Mouse (Mus musculus) forebrain, postnatal 0 days (tissue): ENCODE data around the gene Aebp2. TPM values are rescaled to one million over a fixed set of nuclear protein-coding genes. Genes with fewer than 3 reads are reported as not detected.

Source experiments
- ATAC-seq: fragments of 200-750 bp; cut with Nextera tagmentation; 2 replicates; pipeline ENCODE4 v1.8.0; 2017; ENCODE audit warnings: mild to moderate bottlenecking, moderate library complexity
- DNase-seq: peaks from one replicate; pipeline ENCODE4 v3.0.0-alpha.2; 2015
- H3K27ac ChIP-seq: fragments of 300-500 bp; sonication (generic); 2 replicates; pipeline ENCODE4 v1.5.1; 2014; ENCODE audit warnings: low read depth, mild to moderate bottlenecking, antibody characterized with exemption, low read length, moderate library complexity, mixed read lengths
- H3K27me3 ChIP-seq: fragments of 300-500 bp; sonication (generic); 2 replicates; pipeline ENCODE4 v1.6.1; 2014; ENCODE audit warnings: mild to moderate bottlenecking, low read length, mixed read lengths; ENCODE audit not compliant: insufficient read depth
- H3K36me3 ChIP-seq: fragments of 300-500 bp; sonication (generic); 2 replicates; pipeline ENCODE4 v1.6.1; 2014; ENCODE audit warnings: mild to moderate bottlenecking, moderate library complexity; ENCODE audit not compliant: insufficient read depth
- H3K4me1 ChIP-seq: fragments of 300-500 bp; sonication (generic); 2 replicates; pipeline ENCODE4 v1.6.1; 2014; ENCODE audit warnings: antibody characterized with exemption; ENCODE audit not compliant: insufficient read depth
- H3K4me2 ChIP-seq: fragments of 300-500 bp; sonication (generic); 2 replicates; pipeline ENCODE4 v1.6.1; 2014; ENCODE audit warnings: low read depth, mild to moderate bottlenecking, moderate library complexity
- H3K4me3 ChIP-seq: fragments of 300-500 bp; sonication (generic); 2 replicates; pipeline ENCODE4 v1.5.1; 2014; ENCODE audit warnings: low read depth, low read length, mixed read lengths
- H3K9ac ChIP-seq: fragments of 300-500 bp; sonication (generic); 2 replicates; pipeline ENCODE4 v1.6.1; 2014; ENCODE audit warnings: mild to moderate bottlenecking
- H3K9me3 ChIP-seq: fragments of 300-500 bp; sonication (generic); 2 replicates; pipeline ENCODE4 v1.6.1; 2016; ENCODE audit warnings: low read length
- CTCF ChIP-seq: sonication (generic); IDR thresholded peaks from 2 replicates; pipeline ENCODE4 v1.5.1; 2016; ENCODE audit warnings: antibody characterized with exemption, control low read depth, low read depth
- WGBS: fragments of 180-500 bp; shearing (Covaris S2); extraction: QIAGEN DNeasy Blood & Tissue Kit; methylation state at CpG from one replicate; pipeline ENCODE4 v1.1.7; 2014; 5-methylcytosine and 5-hydroxymethylcytosine counted together
- polyA plus RNA-seq: library from polyadenylated mRNA; unstranded; fragments of >200 nt; fragmentation: Nextera tagmentation; extraction: Ambion mirVana; gene quantifications from 2 replicates; pipeline ENCODE4 v1.2.1, GENCODE M21; 2015
- total RNA-seq: library from RNA; depleted of rRNA; stranded (reverse); fragments of >200 nt; gene quantifications from 2 replicates; pipeline ENCODE4 v1.2.3, GENCODE M21; 2014

Gene Aebp2
- total and polyA plus RNA-seq, 2 experiments from 2014 or later, result 4.0 to 34.6 TPM

GRCm38 (mm10) chr6:140678658-140679271, 56.3 kb downstream of the Aebp2 start:
- no peaks in the 10 kb centered on the region for H3K9me3 ChIP-seq
- H3K36me3 ChIP-seq, result no peaks in the 10 kb centered on the region
- no peak overlapping the region for H3K9ac ChIP-seq
- no peak for TF ChIP-seq CTCF
- H3K27me3 ChIP-seq, result no peaks in the 10 kb centered on the region
- no peak overlapping the region for H3K27ac ChIP-seq
- WGBS, result 12% methylated on average over 15 of the region's 15 CpGs
- H3K4me3 ChIP-seq, result no peak overlapping the region
- ATAC-seq (peak; percentile 91), DNase-seq (peak; percentile 78)
- peaks cover 7% of the 10 kb centered on the region; the same call in 1 of the 2 replicates for H3K4me1 ChIP-seq
- H3K4me2 ChIP-seq, result 0 out of 2 replicates have a peak overlapping the region, but pooled peaks have one; percentile 2

- TF ChIP-seq CTCF, result no peak
- Histone ChIP-seq H3K4me3 (no peak overlapping the region), H3K4me2 (no peak overlapping the region), H3K9ac (no peak overlapping the region), H3K27ac (no peak overlapping the region), H3K9me3 (no peaks in the 10 kb centered on the region), H3K27me3 (no peaks in the 10 kb centered on the region), H3K4me1 (peaks cover 7% of the 10 kb centered on the region; the same call in 1 of the 2 replicates), H3K36me3 (no peaks in the 10 kb centered on the region)
- 55% methylated on average over 7 of the region's 7 CpGs for WGBS
- ATAC-seq (no peak), DNase-seq (no peak)
These were observed 58.2 kb downstream of the Aebp2 start for GRCm38 (mm10) chr6:140680713-140681112.

GRCm38 (mm10) chr6:140682829-140683228, 60.4 kb downstream of the Aebp2 start:
- WGBS, result 67% methylated on average over 13 of the region's 13 CpGs
- no peaks in the 10 kb centered on the region for H3K9me3 ChIP-seq
- no peaks in the 10 kb centered on the region for H3K27me3 ChIP-seq
- no peak overlapping the region for H3K4me3 ChIP-seq
- peaks cover 7% of the 10 kb centered on the region; the same call in 1 of the 2 replicates for H3K4me1 ChIP-seq
- no peak for TF ChIP-seq CTCF
- ATAC-seq (no peak), DNase-seq (no peak)
- H3K36me3 ChIP-seq, result no peaks in the 10 kb centered on the region
- no peak overlapping the region for H3K27ac ChIP-seq
- no peak overlapping the region for H3K4me2 ChIP-seq
- H3K9ac ChIP-seq, result no peak overlapping the region

- H3K9me3 ChIP-seq, result no peaks in the 10 kb centered on the region
- H3K4me1 ChIP-seq, result no peaks in the 10 kb centered on the region
- H3K4me3 ChIP-seq, result no peak overlapping the region
- no peak overlapping the region for H3K27ac ChIP-seq
- H3K9ac ChIP-seq, result no peak overlapping the region
- DNase-seq (no peak), ATAC-seq (no peak)
- H3K36me3 ChIP-seq, result no peaks in the 10 kb centered on the region
- no peak overlapping the region for H3K4me2 ChIP-seq
- WGBS, result 89% methylated on average over 11 of the region's 11 CpGs
- TF ChIP-seq CTCF, result no peak
- no peaks in the 10 kb centered on the region for H3K27me3 ChIP-seq
These were observed 61.9 kb downstream of the Aebp2 start for GRCm38 (mm10) chr6:140684403-140684802.

- Histone ChIP-seq H3K27ac (peak overlapping the region; percentile 41; the same call in 1 of the 2 replicates), H3K36me3 (no peaks in the 10 kb centered on the region), H3K4me1 (no peaks in the 10 kb centered on the region), H3K9me3 (no peaks in the 10 kb centered on the region), H3K27me3 (no peaks in the 10 kb centered on the region), H3K9ac (no peak overlapping the region), H3K4me2 (no peak overlapping the region), H3K4me3 (no peak overlapping the region)
- TF ChIP-seq CTCF, result no peak
- ATAC-seq (peak; percentile 68), DNase-seq (peak; percentile 53)
- WGBS, result 52% methylated on average over 16 of the region's 16 CpGs
These were observed 67.3 kb downstream of the Aebp2 start for GRCm38 (mm10) chr6:140689617-140690404.

GRCm38 (mm10) chr6:140692160-140692559, 69.7 kb downstream of the Aebp2 start:
- H3K27me3 ChIP-seq, result no peaks in the 10 kb centered on the region
- H3K4me3 ChIP-seq, result no peak overlapping the region
- WGBS, result 93% methylated on average over 6 of the region's 6 CpGs
- no peak for TF ChIP-seq CTCF
- peaks cover 6% of the 10 kb centered on the region; the same call in 1 of the 2 replicates for H3K4me1 ChIP-seq
- no peaks in the 10 kb centered on the region for H3K9me3 ChIP-seq
- no peaks in the 10 kb centered on the region for H3K36me3 ChIP-seq
- no peak overlapping the region for H3K27ac ChIP-seq
- H3K9ac ChIP-seq, result no peak overlapping the region
- no peak overlapping the region for H3K4me2 ChIP-seq
- DNase-seq (no peak), ATAC-seq (no peak)
